ENCODE assay signal across 17 mouse cellular contexts in genomic region chr12:79827233-79827692, GRCm38 (mm10).
DNase-seq lines count a peak whose midpoint lies in the region; ATAC-seq and TF ChIP-seq lines count a peak whose summit lies in the region.
"Had no signal": no experiment of that assay in that cellular context is flagged by ENCODE, and none has a peak within 500 bp of the region (broad histone marks: within the 10 kb centered on the region; RNA-seq: fewer than 3 reads in every experiment).

No protein-coding gene starts in this region.

- H3K79me2 ChIP-seq in MEL (ENCODE audit: control insufficient read depth, insufficient read depth, low read length, poor library complexity), result no peaks in the 10 kb centered on the region

- TF ChIP-seq RAD21 in MEL (IDR thresholded peaks at IDR 0.05; ENCODE audit: low read depth, low read length), result no peak

- 83% methylated on average over 5 of the region's 5 CpGs for WGBS in hindbrain, embryonic 10.5 days
- 68% methylated on average over 5 of the region's 5 CpGs for WGBS in hindbrain, embryonic 13.5 days
- 53% methylated on average over 5 of the region's 5 CpGs for WGBS in intestine, embryonic 16.5 days

- no peak for TF ChIP-seq CTCF in G1E (IDR thresholded peaks at IDR 0.05; ENCODE audit: low read depth, low read length)
- no peak for TF ChIP-seq CTCF in MEL (IDR thresholded peaks at IDR 0.05 in 2 of 3, conservative IDR thresholded peaks at IDR 0.05 in 1 of 3; ENCODE audit: control insufficient read depth in 1 of 3, insufficient read depth in 1 of 3, low read depth in 2 of 3, low read length in 3 of 3, poor library complexity in 1 of 3, severe bottlenecking in 1 of 3)
- TF ChIP-seq CTCF in left cerebral cortex, adult 2 months (IDR thresholded peaks at IDR 0.05), result no peak

- peak; percentile 65 to 84 for TF ChIP-seq EP300 in MEL (IDR thresholded peaks at IDR 0.05; ENCODE audit: low read depth in 1 of 2, low read length in 2 of 2)

- peak overlapping the region; percentile 73 for H3K27ac ChIP-seq in hindbrain, embryonic 10.5 days
- H3K27ac ChIP-seq in hindbrain, embryonic 13.5 days, result no peak overlapping the region
- H3K27ac ChIP-seq in MEL (ENCODE audit: control insufficient read depth, low read depth, low read length), result peak overlapping the region; percentile 68
- H3K27ac ChIP-seq in intestine, embryonic 16.5 days (ENCODE audit: low read length), result no peak overlapping the region
- no peak overlapping the region for H3K27ac ChIP-seq in left cerebral cortex, adult 2 months

- DNase-seq in hindbrain, embryonic 10.5 days (ENCODE audit: low spot score), result no peak
- DNase-seq in G1E (ENCODE audit: low spot score) (peak; percentile 72), MEL (ENCODE audit: low read depth, low spot score) (peak; percentile 77)
- no peak for DNase-seq in left cerebral cortex, adult 2 months (ENCODE audit: extremely low spot score in 1 of 2, low spot score in 2 of 2)
- no peak for DNase-seq in thymus, postnatal 25 days
- DNase-seq: cerebellum, adult 9-10 months; embryo, embryonic 11 days; kidney, adult 2 months; layer of hippocampus, postnatal 36 days; lung, postnatal 14 days; midbrain, embryonic 14.5 days; thymus, postnatal 4 days had no signal

- no peak overlapping the region for H3K4me3 ChIP-seq in hindbrain, embryonic 10.5 days
- no peak overlapping the region for H3K4me3 ChIP-seq in hindbrain, embryonic 13.5 days
- H3K4me3 ChIP-seq in G1E (ENCODE audit: low read depth, low read length) (peak overlapping the region; percentile 21; the same call in 1 of the 2 replicates), MEL (ENCODE audit: control insufficient read depth in 1 of 2, insufficient read depth in 1 of 2, low read depth in 2 of 2, low read length in 2 of 2) (no peak overlapping the region)
- H3K4me3 ChIP-seq in intestine, embryonic 16.5 days (ENCODE audit: low read length), result no peak overlapping the region
- H3K4me3 ChIP-seq in left cerebral cortex, adult 2 months, result no peak overlapping the region
- H3K4me3 ChIP-seq: erythroblast, embryonic 14.5 days had no signal

- no peaks in the 10 kb centered on the region for H3K27me3 ChIP-seq in hindbrain, embryonic 10.5 days (ENCODE audit: insufficient read depth, poor library complexity, severe bottlenecking)
- H3K27me3 ChIP-seq in hindbrain, embryonic 13.5 days, result 0 out of 2 replicates have a peak, but pooled peaks cover 2% of the 10 kb centered on the region
- H3K27me3 ChIP-seq in G1E (ENCODE audit: insufficient read depth, low read length) (no peaks in the 10 kb centered on the region), MEL (ENCODE audit: control insufficient read depth in 1 of 2, insufficient read depth in 2 of 2, low read length in 2 of 2) (no peaks in the 10 kb centered on the region)
- H3K27me3 ChIP-seq in intestine, embryonic 16.5 days (replicated peaks; ENCODE audit: control insufficient read depth, insufficient read depth, low read length), result no peaks in the 10 kb centered on the region
- H3K27me3 ChIP-seq: Patski had no signal

- H3K9me3 ChIP-seq in hindbrain, embryonic 10.5 days, result no peaks in the 10 kb centered on the region
- H3K9me3 ChIP-seq in hindbrain, embryonic 13.5 days, result no peaks in the 10 kb centered on the region
- H3K9me3 ChIP-seq in G1E (replicated peaks) (no peaks in the 10 kb centered on the region), MEL (replicated peaks; ENCODE audit: insufficient read depth, low read length) (no peaks in the 10 kb centered on the region)
- no peaks in the 10 kb centered on the region for H3K9me3 ChIP-seq in intestine, embryonic 16.5 days (ENCODE audit: control insufficient read depth, low read length)

- TF ChIP-seq POLR2A in MEL (IDR thresholded peaks at IDR 0.05; ENCODE audit: control insufficient read depth in 1 of 2, insufficient read depth in 1 of 2, low read depth in 1 of 2, low read length in 2 of 2, poor library complexity in 1 of 2), result no peak

- no peaks in the 10 kb centered on the region for H3K36me3 ChIP-seq in hindbrain, embryonic 10.5 days
- H3K36me3 ChIP-seq in hindbrain, embryonic 13.5 days, result no peaks in the 10 kb centered on the region
- H3K36me3 ChIP-seq in G1E (replicated peaks) (no peaks in the 10 kb centered on the region), MEL (ENCODE audit: control insufficient read depth in 1 of 2, insufficient read depth in 2 of 2, low read length in 2 of 2) (peaks cover 0 to 20% of the 10 kb centered on the region in 2 experiments; a peak in 2 of 4 replicates)
- no peaks in the 10 kb centered on the region for H3K36me3 ChIP-seq in intestine, embryonic 16.5 days (ENCODE audit: control insufficient read depth, insufficient read depth, low read length)

- no peak overlapping the region for H3K9ac ChIP-seq in hindbrain, embryonic 13.5 days
- H3K9ac ChIP-seq in MEL (ENCODE audit: control insufficient read depth, low read depth, low read length, poor library complexity, severe bottlenecking), result peak overlapping the region; percentile 39; the same call in 1 of the 2 replicates
- no peak overlapping the region for H3K9ac ChIP-seq in intestine, embryonic 16.5 days (ENCODE audit: low read depth, low read length)

- H3K4me1 ChIP-seq in hindbrain, embryonic 10.5 days (replicated peaks), result peaks cover 61% of the 10 kb centered on the region
- H3K4me1 ChIP-seq in hindbrain, embryonic 13.5 days (replicated peaks), result peaks cover 12% of the 10 kb centered on the region
- H3K4me1 ChIP-seq in G1E (ENCODE audit: insufficient read depth, low read depth, low read length) (peaks cover 65% of the 10 kb centered on the region), MEL (ENCODE audit: control insufficient read depth in 1 of 2, insufficient read depth in 2 of 2, low read length in 2 of 2) (peaks cover 13 to 27% of the 10 kb centered on the region in 2 experiments)
- H3K4me1 ChIP-seq in intestine, embryonic 16.5 days (ENCODE audit: control insufficient read depth, insufficient read depth, low read length), result peaks cover 23% of the 10 kb centered on the region

- H3K4me2 ChIP-seq in hindbrain, embryonic 13.5 days, result no peak overlapping the region
- H3K4me2 ChIP-seq in intestine, embryonic 16.5 days (ENCODE audit: low read depth, low read length), result no peak overlapping the region

- no peak for ATAC-seq in hindbrain, embryonic 13.5 days (ENCODE audit: low FRiP score)
- ATAC-seq in G1E (ENCODE audit: extremely low read depth, insufficient number of reproducible peaks, low FRiP score, poor library complexity, severe bottlenecking), result peak; percentile 52
- ATAC-seq in intestine, embryonic 16.5 days, result peak; percentile 37
- no peak for ATAC-seq in activated CD4-positive, CD25-positive, alpha-beta regulatory T cell, adult 4 months
- ATAC-seq: Patski had no signal

- intact Hi-C loops in left cerebral cortex, adult 2 months (cut with DNase I), result no loop called here

TF ChIP-seq in MEL, 35 proteins besides CTCF, POLR2A, EP300 and RAD21 (continues in another document):
- TF ChIP-seq POLR2AphosphoS5 (IDR thresholded peaks at IDR 0.05; ENCODE audit: borderline replicate concordance, low read depth, low read length), result no peak
- TF ChIP-seq E2F4 (IDR thresholded peaks at IDR 0.05; ENCODE audit: borderline replicate concordance, low read depth, low read length), result no peak
- no peak for TF ChIP-seq ZNF384 (IDR thresholded peaks at IDR 0.05; ENCODE audit: low read depth, low read length)
- no peak for TF ChIP-seq MAFK (IDR thresholded peaks at IDR 0.05; ENCODE audit: borderline replicate concordance, low read depth, low read length)
- TF ChIP-seq MAX (IDR thresholded peaks at IDR 0.05; ENCODE audit: low read length), result no peak
- no peak for TF ChIP-seq JUND (IDR thresholded peaks at IDR 0.05; ENCODE audit: low read depth, low read length)
- no peak for TF ChIP-seq SIN3A (IDR thresholded peaks at IDR 0.05; ENCODE audit: low read length)
- no peak for TF ChIP-seq UBTF (IDR thresholded peaks at IDR 0.05; ENCODE audit: borderline replicate concordance, insufficient read depth, low read depth, low read length)
- peak; percentile 33; the same call in 1 of the 2 replicates for TF ChIP-seq ELF1 (IDR thresholded peaks at IDR 0.05; ENCODE audit: low read depth, low read length)
- TF ChIP-seq POLR2AphosphoS2 (IDR thresholded peaks at IDR 0.05; ENCODE audit: low read length), result no peak
- no peak; the same call in 1 of the 2 replicates for TF ChIP-seq ZC3H11A (IDR thresholded peaks at IDR 0.05; ENCODE audit: low read depth, low read length)
- TF ChIP-seq MYB (IDR thresholded peaks at IDR 0.05; ENCODE audit: low read depth, low read length), result peak; percentile 42; the same call in 1 of the 2 replicates
- no peak for TF ChIP-seq USF1 (IDR thresholded peaks at IDR 0.05; ENCODE audit: low read depth, low read length)
- TF ChIP-seq BHLHE40 (IDR thresholded peaks at IDR 0.05; ENCODE audit: borderline replicate concordance, low read depth, low read length), result peak; percentile 25; the same call in 1 of the 2 replicates
- 0 out of 2 replicates have a peak, but pooled peaks have one; percentile 12 for TF ChIP-seq SMC3 (IDR thresholded peaks at IDR 0.05; ENCODE audit: low read depth, low read length)
- no peak for TF ChIP-seq MYC (IDR thresholded peaks at IDR 0.05; ENCODE audit: low read depth, low read length)
- no peak for TF ChIP-seq USF2 (IDR thresholded peaks at IDR 0.05; ENCODE audit: borderline replicate concordance in 1 of 2, insufficient read depth in 1 of 2, low read depth in 1 of 2, low read length in 2 of 2)
- TF ChIP-seq MAZ (IDR thresholded peaks at IDR 0.05; ENCODE audit: low read depth, low read length), result 0 out of 2 replicates have a peak, but pooled peaks have one; percentile 44
- TF ChIP-seq ZMIZ1 (IDR thresholded peaks at IDR 0.05; ENCODE audit: low read depth, low read length), result no peak
- TF ChIP-seq MEF2A (IDR thresholded peaks at IDR 0.05; ENCODE audit: extremely low read depth, insufficient replicate concordance, low read depth, low read length, poor library complexity, severe bottlenecking), result peak; percentile 67; the same call in 1 of the 2 replicates
- TF ChIP-seq NRF1 (IDR thresholded peaks at IDR 0.05; ENCODE audit: insufficient read depth, low read depth, low read length, poor library complexity, severe bottlenecking), result no peak
- TF ChIP-seq TBP (IDR thresholded peaks at IDR 0.05; ENCODE audit: low read depth, low read length), result peak; percentile 72; the same call in 1 of the 2 replicates
- peak; percentile 82 for TF ChIP-seq TCF12 (IDR thresholded peaks at IDR 0.05; ENCODE audit: low read depth, low read length)
- TF ChIP-seq GATA1 (IDR thresholded peaks at IDR 0.05; ENCODE audit: low read depth, low read length), result peak; percentile 61
- no peak for TF ChIP-seq CHD1 (IDR thresholded peaks at IDR 0.05; ENCODE audit: low read depth, low read length)
- no peak for TF ChIP-seq ZKSCAN1 (IDR thresholded peaks at IDR 0.05; ENCODE audit: low read depth, low read length)
- peak; percentile 62 for TF ChIP-seq TAL1 (IDR thresholded peaks at IDR 0.05; ENCODE audit: low read length)
- TF ChIP-seq HCFC1 (IDR thresholded peaks at IDR 0.05; ENCODE audit: low read depth, low read length), result 0 out of 2 replicates have a peak, but pooled peaks have one; percentile 18
- TF ChIP-seq MXI1 (IDR thresholded peaks at IDR 0.05; ENCODE audit: low read depth, low read length), result no peak

Comparison
In these comparisons a context has a peak if more than half of its experiments do, and no peak if none do; other contexts are left out.
1. H3K27ac ChIP-seq: peak in hindbrain, embryonic 10.5 days (single experiment) and MEL (single experiment); none in hindbrain, embryonic 13.5 days (single experiment), intestine, embryonic 16.5 days (single experiment) and left cerebral cortex, adult 2 months (single experiment).
2. DNase-seq: peak in G1E (single experiment) and MEL (single experiment); none in hindbrain, embryonic 10.5 days (single experiment), left cerebral cortex, adult 2 months (0 of 2) and thymus, postnatal 25 days (single experiment).
3. ATAC-seq: peak in G1E (single experiment) and intestine, embryonic 16.5 days (single experiment); none in hindbrain, embryonic 13.5 days (single experiment) and activated CD4-positive, CD25-positive, alpha-beta regulatory T cell, adult 4 months (single experiment).